Mouse (Mus musculus) bone marrow, adult 2 months (tissue): ENCODE results near the gene Pitpnb. TPM values are rescaled to one million over a fixed set of nuclear protein-coding genes. Genes with fewer than 3 reads are reported as not detected.

Source experiments
- H3K27ac ChIP-seq: fragments of 200-500 bp; 2 replicates; pipeline ENCODE4 v1.5.1; 2012; ENCODE audit warnings: low read depth, mild to moderate bottlenecking, control low read depth, inconsistent platforms, low read length; ENCODE audit not compliant: control insufficient read depth, poor library complexity, insufficient read depth
- H3K4me1 ChIP-seq: fragments of 200-500 bp; 2 replicates; pipeline ENCODE4 v1.6.1; 2011; ENCODE audit warnings: low read length; ENCODE audit not compliant: control insufficient read depth, insufficient read depth
- H3K4me3 ChIP-seq: fragments of 200-500 bp; replicated peaks from 2 replicates; pipeline ENCODE3; 2011; ENCODE audit warnings: mild to moderate bottlenecking, low read depth, low read length, control low read depth; ENCODE audit not compliant: control insufficient read depth
- CTCF ChIP-seq: fragments of 200-500 bp; IDR thresholded peaks from 2 replicates; pipeline ENCODE4 v1.5.1; 2011; ENCODE audit warnings: low read length, control low read depth; ENCODE audit not compliant: control insufficient read depth, insufficient read depth
- POLR2A ChIP-seq: fragments of 200-500 bp; IDR thresholded peaks from 2 replicates; pipeline ENCODE4 v1.6.1; 2011; ENCODE audit warnings: low read depth, mild to moderate bottlenecking, control low read depth, low read length, borderline replicate concordance; ENCODE audit not compliant: control insufficient read depth
- WGBS: fragments of 180-500 bp; shearing (Covaris S2); methylation state at CpG from one replicate; pipeline ENCODE4 v1.1.7; 2018; 5-methylcytosine and 5-hydroxymethylcytosine counted together
- polyA plus RNA-seq: library from polyadenylated mRNA; stranded (reverse); fragments of >200 nt; gene quantifications from 2 replicates; pipeline ENCODE4 v1.2.4, GENCODE M21; 2011; ENCODE audit warnings: low replicate concordance; ENCODE audit not compliant: missing spikeins, insufficient read depth, insufficient read length

Pitpnb gene
- polyA plus RNA-seq, 1 experiment: 25.5 TPM

GRCm38 (mm10) chr5:111329782-111330416 lies 664 bp upstream of the Pitpnb start:
- Histone ChIP-seq H3K4me3 (peak overlapping the region; percentile 91), H3K4me1 (peaks cover 2% of the 10 kb centered on the region), H3K27ac (peak overlapping the region; percentile 5; the same call in 1 of the 2 replicates)
- WGBS: 8% methylated on average over 10 of the region's 10 CpGs
- no peak for TF ChIP-seq CTCF
- no peak for TF ChIP-seq POLR2A

GRCm38 (mm10) chr5:111331099-111331435 lies 504 bp downstream of the Pitpnb start:
- peaks cover 2% of the 10 kb centered on the region for H3K4me1 ChIP-seq
- WGBS: under 1% methylated on average over 14 of the region's 14 CpGs
- H3K4me3 ChIP-seq: peak overlapping the region; percentile 86
- H3K27ac ChIP-seq: peak overlapping the region; percentile 68
- TF ChIP-seq CTCF (no peak), POLR2A (no peak)

GRCm38 (mm10) chr5:111335939-111336691 lies 5.6 kb downstream of the Pitpnb start:
- WGBS: 87% methylated on average over 8 of the region's 8 CpGs
- Histone ChIP-seq H3K4me1 (peaks cover 2% of the 10 kb centered on the region), H3K4me3 (no peak overlapping the region), H3K27ac (no peak overlapping the region)
- TF ChIP-seq POLR2A (no peak), CTCF (no peak)

GRCm38 (mm10) chr5:111341609-111342008 lies 11.0 kb downstream of the Pitpnb start:
- H3K4me3 ChIP-seq: no peak overlapping the region
- WGBS: 51% methylated on average over 5 of the region's 5 CpGs
- H3K27ac ChIP-seq: no peak overlapping the region
- no peaks in the 10 kb centered on the region for H3K4me1 ChIP-seq
- TF ChIP-seq CTCF (no peak), POLR2A (no peak)

GRCm38 (mm10) chr5:111344721-111345400 lies 14.3 kb downstream of the Pitpnb start:
- TF ChIP-seq CTCF: no peak
- TF ChIP-seq POLR2A: no peak
- 64% methylated on average over 2 of the region's 2 CpGs for WGBS

GRCm38 (mm10) chr5:111356811-111357617 lies 26.5 kb downstream of the Pitpnb start:
- H3K4me3 ChIP-seq: no peak overlapping the region
- 81% methylated on average over 12 of the region's 12 CpGs for WGBS
- no peak for TF ChIP-seq CTCF
- no peak for TF ChIP-seq POLR2A
- no peak overlapping the region; the same call in 1 of the 2 replicates for H3K27ac ChIP-seq
- H3K4me1 ChIP-seq: no peaks in the 10 kb centered on the region

More at GRCm38 (mm10) chr5:111344721-111345400, 14.3 kb downstream of the Pitpnb start:
- Histone ChIP-seq H3K4me1 (no peaks in the 10 kb centered on the region), H3K4me3 (no peak overlapping the region), H3K27ac (no peak overlapping the region)

- Histone ChIP-seq H3K4me1 (no peaks in the 10 kb centered on the region), H3K4me3 (no peak overlapping the region), H3K27ac (no peak overlapping the region)
- WGBS: 94% methylated on average over 5 of the region's 5 CpGs
- TF ChIP-seq POLR2A (no peak), CTCF (no peak)
These were observed 30.0 kb downstream of the Pitpnb start for GRCm38 (mm10) chr5:111360546-111360945.

GRCm38 (mm10) chr5:111361058-111361457 lies 30.5 kb downstream of the Pitpnb start:
- 92% methylated on average over 8 of the region's 8 CpGs for WGBS
- H3K27ac ChIP-seq: no peak overlapping the region
- no peaks in the 10 kb centered on the region for H3K4me1 ChIP-seq
- TF ChIP-seq CTCF (no peak), POLR2A (no peak)
- no peak overlapping the region for H3K4me3 ChIP-seq
